Mouse (Mus musculus) heart, adult 2 months (tissue): ENCODE results near the gene Tecpr1.

Experiments
- CTCF ChIP-seq: fragments of 200-600 bp; IDR thresholded peaks from 2 replicates; pipeline ENCODE4 v1.8.1; 2022; ENCODE audit warnings: antibody characterized with exemption, mild to moderate bottlenecking, moderate library complexity
- EP300 ChIP-seq: fragments of 200-500 bp; IDR thresholded peaks from 2 replicates; pipeline ENCODE4 v1.6.1; 2011; ENCODE audit warnings: low read depth, low read length, control low read depth; ENCODE audit not compliant: insufficient read depth
- POLR2A ChIP-seq: fragments of 200-500 bp; IDR thresholded peaks from 2 replicates; pipeline ENCODE4 v1.6.1; 2011; ENCODE audit warnings: mild to moderate bottlenecking, low read depth, low read length, control low read depth; ENCODE audit not compliant: insufficient read depth

GRCm38 (mm10) chr5:144188422-144188821 lies 35.0 kb downstream of the Tecpr1 start:
- no peak for TF ChIP-seq POLR2A
- TF ChIP-seq CTCF: no peak
- no peak for TF ChIP-seq EP300
